Mouse (Mus musculus) G1E (cell line): Measurements from ENCODE around the gene Nrp1. TPM values are rescaled to one million over a fixed set of nuclear protein-coding genes. Genes with fewer than 3 reads are reported as not detected.

Source experiments
- ATAC-seq: 2 replicates; pipeline ENCODE4 v1.8.0; 2016; ENCODE audit warnings: mild to moderate bottlenecking; ENCODE audit not compliant: insufficient number of reproducible peaks, poor library complexity, low FRiP score, severe bottlenecking; ENCODE audit errors: extremely low read depth
- DNase-seq: peaks from one replicate; pipeline ENCODE4 v3.0.0; 2012; ENCODE audit warnings: low spot score
- H3K27me3 ChIP-seq: 2 replicates; pipeline ENCODE4 v1.6.1; 2012; ENCODE audit warnings: mild to moderate bottlenecking, low read length, inconsistent platforms; ENCODE audit not compliant: insufficient read depth
- H3K36me3 ChIP-seq: replicated peaks from 2 replicates; pipeline ENCODE3; 2012; ENCODE audit warnings: mild to moderate bottlenecking, inconsistent platforms
- H3K4me1 ChIP-seq: 2 replicates; pipeline ENCODE4 v1.6.1; 2012; ENCODE audit warnings: low read depth, low read length, inconsistent platforms, mixed read lengths; ENCODE audit not compliant: insufficient read depth
- H3K4me3 ChIP-seq: 2 replicates; pipeline ENCODE4 v1.5.1; 2012; ENCODE audit warnings: low read depth, mild to moderate bottlenecking, inconsistent platforms, low read length, moderate library complexity, mixed read lengths
- H3K9me3 ChIP-seq: replicated peaks from 2 replicates; pipeline ENCODE4 v1.6.1; 2012; ENCODE audit warnings: inconsistent platforms
- CTCF ChIP-seq: IDR thresholded peaks from 2 replicates; pipeline ENCODE4 v1.5.1; 2012; ENCODE audit warnings: low read depth, low read length, inconsistent platforms, mixed read lengths
- GATA1 ChIP-seq: IDR thresholded peaks from 2 replicates; pipeline ENCODE4 v1.6.1; 2012; ENCODE audit warnings: borderline replicate concordance, low read length, inconsistent platforms, mixed read lengths
- GATA2 ChIP-seq: IDR thresholded peaks from 2 replicates; pipeline ENCODE4 v1.6.1; 2012; ENCODE audit warnings: low read depth, low read length, inconsistent platforms, borderline replicate concordance
- POLR2AphosphoS5 ChIP-seq: IDR thresholded peaks from 2 replicates; pipeline ENCODE4 v1.6.1; 2012; ENCODE audit warnings: low read depth, low read length, inconsistent platforms; ENCODE audit not compliant: insufficient replicate concordance
- TAL1 ChIP-seq: conservative IDR thresholded peaks from 2 replicates; pipeline ENCODE4 v1.6.1; 2012; ENCODE audit warnings: low read depth, low read length, inconsistent platforms, mixed read lengths
- polyA plus RNA-seq: library from polyadenylated mRNA; stranded (reverse); fragments of >175 nt; gene quantifications from 2 replicates; pipeline ENCODE4 v1.2.3, GENCODE M21; 2012
- total RNA-seq, 2 experiments: library from RNA; stranded (forward) in 1 of 2; stranded (reverse) in 1 of 2; fragments of 200-1000 nt in 1 of 2; fragments of >200 nt in 1 of 2; fragmentation: Nextera tagmentation in 1 of 2; gene quantifications; 2 replicates each; pipeline ENCODE4 v1.2.3; 2014 to 2017

Gene Nrp1
- total and polyA plus RNA-seq, 3 experiments = 0.38 TPM; not detected in 2

GRCm38 (mm10) chr8:128441407-128441806 lies 83.0 kb downstream of the Nrp1 start:
- Histone ChIP-seq H3K27me3 (no peaks in the 10 kb centered on the region), H3K4me3 (no peak overlapping the region), H3K9me3 (no peaks in the 10 kb centered on the region), H3K36me3 (no peaks in the 10 kb centered on the region), H3K4me1 (no peaks in the 10 kb centered on the region)
- DNase-seq (no peak), ATAC-seq (no peak)
- no peak for TF ChIP-seq TAL1
- TF ChIP-seq CTCF = no peak
- TF ChIP-seq POLR2AphosphoS5 = no peak

- no peak for ATAC-seq
- H3K9me3 ChIP-seq = no peaks in the 10 kb centered on the region
- DNase-seq = no peak
- H3K4me3 ChIP-seq = no peak overlapping the region
- TF ChIP-seq GATA2 (no peak), TAL1 (no peak), GATA1 (no peak), POLR2AphosphoS5 (no peak), CTCF (no peak)
- no peaks in the 10 kb centered on the region for H3K36me3 ChIP-seq
- H3K4me1 ChIP-seq = no peaks in the 10 kb centered on the region
- no peaks in the 10 kb centered on the region for H3K27me3 ChIP-seq
Measured at GRCm38 (mm10) chr8:128445596-128445995, 87.2 kb downstream of the Nrp1 start.

- Histone ChIP-seq H3K9me3 (no peaks in the 10 kb centered on the region), H3K4me3 (no peak overlapping the region), H3K27me3 (no peaks in the 10 kb centered on the region), H3K36me3 (no peaks in the 10 kb centered on the region), H3K4me1 (no peaks in the 10 kb centered on the region)
- no peak for DNase-seq
- TF ChIP-seq TAL1 = no peak
- no peak for TF ChIP-seq GATA2
- TF ChIP-seq CTCF = no peak
- TF ChIP-seq GATA1 = no peak
- no peak for TF ChIP-seq POLR2AphosphoS5
- no peak for ATAC-seq
Measured at GRCm38 (mm10) chr8:128446636-128447035, 88.2 kb downstream of the Nrp1 start.

- no peak for TF ChIP-seq CTCF
- TF ChIP-seq POLR2AphosphoS5 = no peak
- TF ChIP-seq GATA2 = no peak
- no peak for TF ChIP-seq TAL1
- TF ChIP-seq GATA1 = no peak
- no peaks in the 10 kb centered on the region for H3K36me3 ChIP-seq
- DNase-seq (no peak), ATAC-seq (no peak)
- no peaks in the 10 kb centered on the region for H3K4me1 ChIP-seq
- no peak overlapping the region for H3K4me3 ChIP-seq
- H3K27me3 ChIP-seq = no peaks in the 10 kb centered on the region
- H3K9me3 ChIP-seq = no peaks in the 10 kb centered on the region
Measured at GRCm38 (mm10) chr8:128447320-128447719, 88.9 kb downstream of the Nrp1 start.

DNA sequence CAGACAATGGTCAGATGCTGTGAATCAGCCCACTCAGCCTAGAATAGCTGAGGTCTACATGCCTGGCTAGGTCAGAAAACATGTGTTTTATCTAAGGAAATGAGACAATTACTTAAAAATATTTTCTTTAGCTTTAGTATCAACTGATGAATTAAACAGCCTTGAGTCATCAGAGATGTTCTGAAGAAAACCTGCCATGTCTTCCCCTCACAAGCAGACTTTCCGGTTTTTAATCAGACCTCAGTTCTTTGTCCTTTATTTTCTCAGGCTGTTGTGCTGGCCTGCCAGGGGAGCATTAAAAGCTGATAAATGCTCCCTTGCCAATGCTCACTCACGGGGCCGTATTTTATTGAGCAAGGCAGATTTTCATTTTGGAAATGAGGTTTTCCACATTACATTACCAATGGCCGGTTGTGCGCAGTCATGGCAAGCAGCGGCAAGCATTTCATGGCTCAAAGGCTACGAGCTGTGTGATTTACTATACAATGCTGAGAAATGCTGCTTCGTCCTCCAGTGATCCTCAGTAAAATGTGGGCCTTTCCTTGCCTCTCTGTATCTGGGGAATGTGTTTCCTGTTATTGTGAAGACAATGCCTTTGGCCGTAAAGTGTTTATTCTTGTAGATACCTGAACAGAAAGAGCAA lies 92.1 kb downstream of the Nrp1 start:
- TF ChIP-seq GATA1 (no peak), GATA2 (no peak), POLR2AphosphoS5 (no peak), CTCF (no peak), TAL1 (no peak)
- DNase-seq = no peak

GRCm38 (mm10) chr8:128451121-128451520 lies 92.7 kb downstream of the Nrp1 start:
- DNase-seq = no peak
- Histone ChIP-seq H3K36me3 (no peaks in the 10 kb centered on the region), H3K4me1 (no peaks in the 10 kb centered on the region), H3K9me3 (no peaks in the 10 kb centered on the region), H3K27me3 (no peaks in the 10 kb centered on the region), H3K4me3 (no peak overlapping the region)
- TF ChIP-seq GATA2 = no peak
- TF ChIP-seq GATA1 = no peak
- TF ChIP-seq POLR2AphosphoS5 = no peak
- no peak for TF ChIP-seq TAL1
- no peak for TF ChIP-seq CTCF
- no peak for ATAC-seq

More for the DNA sequence above, 92.1 kb downstream of the Nrp1 start:
- Histone ChIP-seq H3K9me3 (no peaks in the 10 kb centered on the region), H3K36me3 (no peaks in the 10 kb centered on the region), H3K4me3 (no peak overlapping the region), H3K4me1 (no peaks in the 10 kb centered on the region), H3K27me3 (no peaks in the 10 kb centered on the region)
- no peak for ATAC-seq

DNA sequence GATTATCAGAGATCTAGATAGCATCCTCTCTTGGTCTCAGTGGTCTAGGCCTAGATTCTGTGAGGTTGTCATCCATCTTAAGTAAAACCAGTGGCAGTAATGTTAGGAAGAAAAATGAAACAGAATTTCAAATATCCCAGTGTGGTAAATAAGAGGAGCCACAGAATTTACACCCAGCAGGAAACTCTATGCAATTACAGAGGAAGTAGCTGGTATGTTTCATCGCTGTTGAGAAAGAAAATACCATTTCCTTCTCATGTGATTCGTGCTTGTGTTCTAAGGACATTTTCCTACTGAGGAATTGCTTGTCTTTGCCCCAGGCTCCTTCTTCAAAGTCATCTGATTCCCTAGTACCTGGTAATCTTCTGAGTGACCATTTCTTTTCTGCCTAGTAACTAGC lies 95.1 kb downstream of the Nrp1 start:
- no peak for TF ChIP-seq TAL1
- no peak for TF ChIP-seq POLR2AphosphoS5
- no peak for TF ChIP-seq GATA2
- no peak for TF ChIP-seq CTCF
- TF ChIP-seq GATA1 = no peak
- Histone ChIP-seq H3K36me3 (no peaks in the 10 kb centered on the region), H3K4me1 (no peaks in the 10 kb centered on the region), H3K9me3 (no peaks in the 10 kb centered on the region), H3K27me3 (no peaks in the 10 kb centered on the region), H3K4me3 (no peak overlapping the region)
- DNase-seq = no peak
- no peak for ATAC-seq
